In the genomic region with DNA sequence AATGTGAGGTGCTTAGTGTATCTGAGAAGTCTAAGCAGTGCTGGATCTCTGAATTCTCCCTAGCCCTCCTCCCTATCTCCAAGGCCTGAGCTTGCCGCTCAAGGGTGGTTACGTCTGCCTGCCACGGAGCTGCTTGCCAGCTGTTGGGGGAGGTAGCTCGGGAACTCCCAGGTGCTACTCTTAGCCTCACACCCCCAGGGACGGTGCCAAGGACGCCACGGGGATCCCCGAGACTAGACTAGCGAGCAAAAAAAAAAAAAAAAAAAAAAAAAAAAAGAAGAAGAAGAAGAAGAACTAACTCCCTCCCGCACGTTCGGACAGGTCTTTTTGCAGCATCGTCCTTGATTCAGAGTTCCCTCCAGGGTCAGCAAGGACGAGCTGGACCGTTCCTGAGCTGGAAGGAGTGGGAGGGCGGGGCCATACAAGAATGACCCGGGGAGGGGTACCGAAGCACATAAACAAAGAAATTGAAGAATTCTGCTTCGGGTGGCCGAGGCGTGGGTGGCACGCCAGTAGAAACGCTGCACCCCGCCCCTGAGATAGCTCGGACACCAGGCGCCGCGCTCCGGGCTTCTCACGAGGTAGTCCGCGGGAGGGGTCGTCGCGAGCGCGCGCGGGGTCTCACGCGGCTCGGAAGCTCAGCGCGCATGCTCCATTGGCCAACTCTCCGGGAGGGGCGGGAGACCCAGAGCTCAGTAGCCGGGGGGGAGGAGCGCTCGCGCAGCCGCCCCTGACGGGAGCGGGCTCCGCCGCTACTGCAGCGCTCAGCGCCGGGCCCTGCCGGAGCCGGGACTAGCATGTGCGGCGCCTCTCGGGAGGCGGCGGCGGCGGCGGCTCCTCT, we compare ENCODE assay signal across 8 mouse cellular contexts. TPM values are rescaled to one million over a fixed set of nuclear protein-coding genes. Genes with fewer than 3 reads are reported as not detected.
A peak's percentile ranks its signal among the peaks of the same experiment; 100 is the strongest.
DNase-seq lines count a peak whose midpoint lies in the region; ATAC-seq and TF ChIP-seq lines count a peak whose summit lies in the region.

TSS of gene Carmil3 (plus strand) at position 291 of the 841 bp plus-strand sequence.

- peak within 1 kb of the TSS; percentile 76 for H3K27ac ChIP-seq in forebrain, embryonic 11.5 days (ENCODE audit: low read depth, low read length)
- H3K27ac ChIP-seq in heart, embryonic 16.5 days (ENCODE audit: low read length), result peak within 1 kb of the TSS; percentile 47
- no peak within 1 kb of the TSS for H3K27ac ChIP-seq in liver, embryonic 14.5 days
- H3K27ac ChIP-seq in neural tube, embryonic 11.5 days (ENCODE audit: low read depth, low read length), result peak within 1 kb of the TSS; percentile 65
- H3K27ac ChIP-seq in testis, adult 2 months (ENCODE audit: control insufficient read depth, insufficient read depth, low read depth, low read length), result no peak within 1 kb of the TSS

- no peaks in the 10 kb centered on the region for H3K9me3 ChIP-seq in forebrain, embryonic 11.5 days (ENCODE audit: control insufficient read depth, low read length)
- H3K9me3 ChIP-seq in heart, embryonic 16.5 days (replicated peaks; ENCODE audit: control insufficient read depth, low read length), result no peaks in the 10 kb centered on the region
- no peaks in the 10 kb centered on the region for H3K9me3 ChIP-seq in liver, embryonic 14.5 days (ENCODE audit: control insufficient read depth, low read length)
- no peaks in the 10 kb centered on the region for H3K9me3 ChIP-seq in neural tube, embryonic 11.5 days (ENCODE audit: control insufficient read depth, low read length)

- peak within 1 kb of the TSS; percentile 86 for H3K9ac ChIP-seq in forebrain, embryonic 11.5 days (ENCODE audit: low read length)
- peak within 1 kb of the TSS; percentile 74 for H3K9ac ChIP-seq in heart, embryonic 16.5 days (ENCODE audit: low read length)
- peak within 1 kb of the TSS; percentile 57 for H3K9ac ChIP-seq in liver, embryonic 14.5 days (replicated peaks)
- H3K9ac ChIP-seq in neural tube, embryonic 11.5 days (ENCODE audit: low read length), result peak within 1 kb of the TSS; percentile 68

- DNase-seq in brain, adult 2 months (ENCODE audit: low read depth, low spot score), result peak; percentile 96
- peak; percentile 89 for DNase-seq in forebrain, embryonic 11.5 days (ENCODE audit: low spot score)
- peak; percentile 61 to 83 for DNase-seq in kidney, postnatal 25 days
- no peak for DNase-seq in liver, embryonic 14.5 days (ENCODE audit: low read depth in 3 of 3, low spot score in 3 of 3)
- DNase-seq in neural tube, embryonic 11.5 days (ENCODE audit: low spot score), result peak; percentile 88

- no peak for TF ChIP-seq CTCF in liver, embryonic 14.5 days (IDR thresholded peaks at IDR 0.05; ENCODE audit: low read depth)
- no peak for TF ChIP-seq CTCF in testis, adult 2 months (IDR thresholded peaks at IDR 0.05; ENCODE audit: control insufficient read depth, insufficient read depth, insufficient replicate concordance, low read depth, low read length)

- TF ChIP-seq EP300 in liver, embryonic 14.5 days (IDR thresholded peaks at IDR 0.05; ENCODE audit: low read depth), result no peak

- peak within 1 kb of the TSS; percentile 77 for H3K4me3 ChIP-seq in forebrain, embryonic 11.5 days (ENCODE audit: low read depth, low read length)
- peak within 1 kb of the TSS; percentile 76 for H3K4me3 ChIP-seq in heart, embryonic 16.5 days (ENCODE audit: low read length)
- peak within 1 kb of the TSS; percentile 65 to 73 for H3K4me3 ChIP-seq in liver, embryonic 14.5 days (ENCODE audit: insufficient read depth in 1 of 2, low read depth in 2 of 2, low read length in 2 of 2)
- peak within 1 kb of the TSS; percentile 75 for H3K4me3 ChIP-seq in neural tube, embryonic 11.5 days (ENCODE audit: low read depth, low read length)
- peak within 1 kb of the TSS; percentile 79 for H3K4me3 ChIP-seq in testis, adult 2 months (ENCODE audit: control insufficient read depth, low read depth, low read length)

- H3K4me1 ChIP-seq in forebrain, embryonic 11.5 days (replicated peaks; ENCODE audit: control insufficient read depth, insufficient read depth, low read length), result 0 out of 2 replicates have a peak, but pooled peaks cover 3% of the 10 kb centered on the region
- H3K4me1 ChIP-seq in heart, embryonic 16.5 days (ENCODE audit: control insufficient read depth, insufficient read depth, low read length), result peaks cover 6% of the 10 kb centered on the region
- peaks cover 6 to 12% of the 10 kb centered on the region in 2 experiments; a peak in 3 of 4 replicates for H3K4me1 ChIP-seq in liver, embryonic 14.5 days (replicated peaks; ENCODE audit: control insufficient read depth in 2 of 2, insufficient read depth in 2 of 2, low read length in 1 of 2)
- H3K4me1 ChIP-seq in neural tube, embryonic 11.5 days (ENCODE audit: control insufficient read depth, insufficient read depth, low read length), result no peaks in the 10 kb centered on the region
- H3K4me1 ChIP-seq in testis, adult 2 months (ENCODE audit: control insufficient read depth, insufficient read depth, low read length), result peaks cover 14% of the 10 kb centered on the region

- no peaks in the 10 kb centered on the region; the same call in 1 of the 2 replicates for H3K36me3 ChIP-seq in forebrain, embryonic 11.5 days (ENCODE audit: control insufficient read depth, insufficient read depth, low read length)
- peaks cover 5% of the 10 kb centered on the region for H3K36me3 ChIP-seq in heart, embryonic 16.5 days (ENCODE audit: control insufficient read depth, insufficient read depth)
- peaks cover 4% of the 10 kb centered on the region; the same call in 1 of the 2 replicates for H3K36me3 ChIP-seq in liver, embryonic 14.5 days (replicated peaks; ENCODE audit: control insufficient read depth, insufficient read depth, low read depth)
- no peaks in the 10 kb centered on the region; the same call in 1 of the 2 replicates for H3K36me3 ChIP-seq in neural tube, embryonic 11.5 days (ENCODE audit: control insufficient read depth, insufficient read depth, low read length)
- H3K36me3 ChIP-seq in testis, adult 2 months (ENCODE audit: control insufficient read depth, insufficient read depth, low read length), result no peaks in the 10 kb centered on the region

- no peak for TF ChIP-seq POLR2A in testis, adult 2 months (IDR thresholded peaks at IDR 0.05; ENCODE audit: control insufficient read depth, low read depth, low read length)

- peak within 1 kb of the TSS; percentile 84 for H3K4me2 ChIP-seq in forebrain, embryonic 11.5 days (ENCODE audit: low read depth, low read length, severe bottlenecking)
- H3K4me2 ChIP-seq in heart, embryonic 16.5 days (ENCODE audit: low read depth, low read length), result peak within 1 kb of the TSS; percentile 90
- H3K4me2 ChIP-seq in liver, embryonic 14.5 days (ENCODE audit: low read depth), result peak within 1 kb of the TSS; percentile 99
- H3K4me2 ChIP-seq in neural tube, embryonic 11.5 days (ENCODE audit: low read depth), result peak within 1 kb of the TSS; percentile 84

- no peaks in the 10 kb centered on the region for H3K27me3 ChIP-seq in forebrain, embryonic 11.5 days (ENCODE audit: control insufficient read depth, insufficient read depth, low read length)
- H3K27me3 ChIP-seq in heart, embryonic 16.5 days (ENCODE audit: control insufficient read depth, insufficient read depth, low read length), result no peaks in the 10 kb centered on the region; the same call in 1 of the 2 replicates
- no peaks in the 10 kb centered on the region; the same call in 1 of the 2 replicates for H3K27me3 ChIP-seq in liver, embryonic 14.5 days (ENCODE audit: control insufficient read depth, insufficient read depth, low read length)
- no peaks in the 10 kb centered on the region for H3K27me3 ChIP-seq in neural tube, embryonic 11.5 days (ENCODE audit: control insufficient read depth, insufficient read depth, low read length)
- no peaks in the 10 kb centered on the region for H3K27me3 ChIP-seq in testis, adult 2 months (ENCODE audit: control insufficient read depth, insufficient read depth, low read length)

- WGBS in forebrain, embryonic 11.5 days, result under 1% methylated on average over 49 of the region's 68 CpGs
- WGBS in heart, embryonic 16.5 days, result under 1% methylated on average over 67 of the region's 68 CpGs
- WGBS in liver, embryonic 14.5 days (ENCODE audit: insufficient replicate concordance), result under 1% methylated on average over 63 of the region's 68 CpGs
- WGBS in neural tube, embryonic 11.5 days, result under 1% methylated on average over 54 of the region's 68 CpGs

- ATAC-seq in CD4-positive, CD25-positive, alpha-beta regulatory T cell, adult 4 months, result peak; percentile 80
- ATAC-seq in forebrain, embryonic 11.5 days (replicated peaks; ENCODE audit: low FRiP score), result peak; percentile 85
- peak; percentile 82 for ATAC-seq in heart, embryonic 16.5 days (replicated peaks; ENCODE audit: extremely low read depth, insufficient read depth, low FRiP score)
- peak; percentile 70 for ATAC-seq in liver, embryonic 14.5 days (ENCODE audit: insufficient read depth)
- ATAC-seq in neural tube, embryonic 11.5 days (ENCODE audit: insufficient read depth, low FRiP score, low TSS enrichment), result peak; percentile 77

RNA-seq across cellular contexts. Expression of gene Carmil3, which starts in this region (rescaled TPM):
- polyA plus RNA-seq in CD4-positive, CD25-positive, alpha-beta regulatory T cell, adult 4 months (2017; shearing (Covaris generic)), result not detected
- polyA plus RNA-seq in forebrain, embryonic 11.5 days (2014; fragmentation: Nextera tagmentation; extraction: Ambion mirVana), result 13.3 and 14.6 TPM in 2 replicates
- 1.3 and 1.9 TPM in 2 replicates for polyA plus RNA-seq in heart, embryonic 16.5 days (2015; fragmentation: Nextera tagmentation; extraction: Ambion mirVana)
- 2.6 TPM in 2 replicates for polyA plus RNA-seq in liver, embryonic 14.5 days (2012; rRNA removed)
- polyA plus RNA-seq in liver, embryonic 14.5 days (2014; fragmentation: Nextera tagmentation; extraction: Ambion mirVana), result 0.32 and 0.45 TPM in 2 replicates
- 9.4 and 9.5 TPM in 2 replicates for polyA plus RNA-seq in neural tube, embryonic 11.5 days (2014; fragmentation: Nextera tagmentation; extraction: Ambion mirVana)
- polyA plus RNA-seq in testis, adult 2 months (2012; rRNA removed), result 1.8 and 1.9 TPM in 2 replicates

Comparison
In these comparisons a context has a peak if more than half of its experiments do, and no peak if none do; other contexts are left out.
1. Peak in ATAC-seq in CD4-positive, CD25-positive, alpha-beta regulatory T cell, adult 4 months; RNA of the gene not detected or under 1 TPM.
2. DNase-seq: peak in brain, adult 2 months (single experiment), forebrain, embryonic 11.5 days (single experiment), kidney, postnatal 25 days (2 of 2) and neural tube, embryonic 11.5 days (single experiment); none in liver, embryonic 14.5 days (0 of 3).
3. H3K27ac ChIP-seq: peak in forebrain, embryonic 11.5 days (single experiment), heart, embryonic 16.5 days (single experiment) and neural tube, embryonic 11.5 days (single experiment); none in liver, embryonic 14.5 days (single experiment) and testis, adult 2 months (single experiment).
4. Peak in every context shown above with its lines, with median percentiles within 50 percentile points of each other: ATAC-seq, H3K4me2 ChIP-seq, H3K4me3 ChIP-seq and H3K9ac ChIP-seq.